Mouse (Mus musculus): ENCODE measurements at regions not wholly inside any gene's neighbourhood (a gene's known extent, or its start where the extent isn't known, plus 50 kb on each side); places are given as distances from the start of the nearest gene placed in this dataset.

DNA sequence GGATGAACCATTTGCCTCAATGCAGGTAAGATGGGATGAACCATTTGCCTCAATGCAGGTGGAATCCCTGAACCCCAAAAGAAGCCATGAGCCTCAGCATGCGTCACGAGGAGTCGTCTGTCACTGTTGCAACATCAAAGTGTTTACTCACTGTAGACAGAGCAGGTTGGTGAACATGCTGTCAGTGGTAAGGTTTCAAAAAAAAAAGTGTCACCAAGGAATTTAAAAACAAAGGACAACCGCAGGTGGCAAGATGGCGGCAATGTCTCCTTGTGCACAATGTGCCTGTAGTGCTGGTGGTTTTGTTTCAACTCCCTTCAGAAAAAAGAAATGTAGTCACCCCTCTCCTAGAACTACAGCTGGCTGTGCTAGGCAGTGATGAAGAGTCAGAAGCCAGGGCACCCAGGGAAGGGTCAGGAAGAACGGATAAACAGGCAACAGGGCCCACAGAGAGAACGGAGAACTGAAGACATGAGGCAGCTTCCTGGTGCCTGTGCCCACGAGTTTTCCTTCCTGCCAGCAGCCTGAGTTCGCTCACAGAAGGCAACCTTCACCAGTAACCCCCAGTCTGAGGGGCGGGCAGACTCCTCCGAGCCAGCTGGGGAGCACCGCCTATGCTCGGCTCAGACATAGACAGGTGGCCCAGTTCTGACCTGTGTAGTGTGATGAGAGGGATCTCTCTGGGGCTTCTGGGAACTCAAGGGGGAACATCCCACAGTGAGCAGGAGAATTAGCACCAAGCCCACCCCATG, 223.9 kb downstream of the Bcl11b start:
- WGBS = 85% methylated on average over 13 of the region's 13 CpGs
- Histone ChIP-seq H3K9ac (no peak overlapping the region), H3K36me3 (no peaks in the 10 kb centered on the region), H3K9me3 (replicated peaks) (no peaks in the 10 kb centered on the region), H3K4me1 (no peaks in the 10 kb centered on the region), H3K27me3 (no peaks in the 10 kb centered on the region), H3K4me2 (replicated peaks) (no peak overlapping the region), H3K27ac (no peak overlapping the region), H3K4me3 (no peak overlapping the region)
- no peak for ATAC-seq (ENCODE audit: low FRiP score)

DNA sequence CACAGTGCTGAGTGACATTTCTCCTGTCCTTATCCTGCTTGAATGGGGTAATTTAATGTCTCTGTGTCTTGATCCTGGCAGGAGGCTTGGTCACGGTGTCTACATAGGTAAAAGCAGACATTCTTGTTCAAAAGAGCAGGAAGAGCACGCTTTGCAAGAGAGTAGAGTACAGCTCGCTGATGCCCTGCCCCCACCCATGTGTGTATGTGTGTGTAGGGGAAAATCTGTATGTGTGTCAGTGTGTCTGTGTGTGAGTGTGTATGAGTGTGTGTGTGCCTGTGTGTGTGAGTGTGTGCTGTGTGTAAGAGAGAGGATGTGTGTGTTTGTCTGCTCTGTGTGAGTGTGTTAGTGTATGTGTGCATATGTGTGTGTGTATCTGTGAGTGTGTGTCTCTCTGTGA, 221.3 kb downstream of the Bcl11b start:
- H3K4me2 ChIP-seq (replicated peaks) = no peak overlapping the region
- 70% methylated on average over 3 of the region's 3 CpGs for WGBS
- H3K9ac ChIP-seq = no peak overlapping the region
- no peaks in the 10 kb centered on the region for H3K27me3 ChIP-seq
- no peak overlapping the region for H3K4me3 ChIP-seq
- H3K36me3 ChIP-seq = no peaks in the 10 kb centered on the region
- no peaks in the 10 kb centered on the region for H3K9me3 ChIP-seq (replicated peaks)
- no peak overlapping the region for H3K27ac ChIP-seq
- no peaks in the 10 kb centered on the region for H3K4me1 ChIP-seq
- ATAC-seq (ENCODE audit: low FRiP score) = no peak

GRCm38 (mm10) chr12:107783831-107784230, 219.6 kb downstream of the Bcl11b start:
- no peaks in the 10 kb centered on the region for H3K9me3 ChIP-seq (replicated peaks)
- 76% methylated on average over 7 of the region's 7 CpGs for WGBS
- ATAC-seq (ENCODE audit: low FRiP score) = no peak
- H3K36me3 ChIP-seq = no peaks in the 10 kb centered on the region
- H3K4me1 ChIP-seq = no peaks in the 10 kb centered on the region
- no peak overlapping the region for H3K4me2 ChIP-seq (replicated peaks)
- no peak overlapping the region for H3K27ac ChIP-seq
- H3K4me3 ChIP-seq = no peak overlapping the region
- no peak overlapping the region for H3K9ac ChIP-seq
- H3K27me3 ChIP-seq = no peaks in the 10 kb centered on the region

- Histone ChIP-seq H3K9me3 (replicated peaks) (no peaks in the 10 kb centered on the region), H3K4me1 (peaks cover 2% of the 10 kb centered on the region; the same call in 1 of the 2 replicates), H3K27ac (no peak overlapping the region), H3K4me3 (no peak overlapping the region), H3K36me3 (no peaks in the 10 kb centered on the region), H3K4me2 (replicated peaks) (no peak overlapping the region), H3K27me3 (no peaks in the 10 kb centered on the region), H3K9ac (no peak overlapping the region)
- 42% methylated on average over 6 of the region's 6 CpGs for WGBS
- ATAC-seq (ENCODE audit: low FRiP score) = no peak
Observed at GRCm38 (mm10) chr12:107789818-107790217, 213.6 kb downstream of the Bcl11b start.

DNA sequence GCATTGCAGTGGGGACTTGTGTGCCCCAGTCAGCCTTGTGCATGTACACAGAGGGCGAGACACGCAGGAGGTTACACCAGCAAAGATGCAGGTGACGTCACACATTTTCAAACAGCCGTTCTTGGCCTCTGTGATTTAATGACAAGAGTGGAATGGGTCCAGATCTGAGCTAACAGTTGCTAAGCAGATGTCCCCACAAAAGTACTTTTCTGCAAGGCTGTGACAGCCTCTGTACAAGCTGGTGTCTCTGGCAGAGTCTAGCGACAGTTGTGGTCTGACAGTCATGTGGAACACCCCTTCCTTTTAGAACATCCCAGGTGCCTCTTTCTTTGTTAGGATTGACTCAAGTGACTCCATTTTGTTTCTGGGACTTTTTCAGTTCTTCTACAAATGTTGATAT, 203.1 kb downstream of the Bcl11b start:
- H3K36me3 ChIP-seq = no peaks in the 10 kb centered on the region
- H3K27me3 ChIP-seq = no peaks in the 10 kb centered on the region
- no peak overlapping the region for H3K4me2 ChIP-seq (replicated peaks)
- H3K9ac ChIP-seq = no peak overlapping the region
- no peak overlapping the region for H3K4me3 ChIP-seq
- ATAC-seq (ENCODE audit: low FRiP score) = no peak
- peaks cover 6% of the 10 kb centered on the region; the same call in 1 of the 2 replicates for H3K4me1 ChIP-seq
- no peaks in the 10 kb centered on the region for H3K9me3 ChIP-seq (replicated peaks)
- WGBS = 88% methylated on average over 5 of the region's 5 CpGs
- no peak overlapping the region for H3K27ac ChIP-seq

- Histone ChIP-seq H3K27ac (no peak overlapping the region), H3K4me1 (peaks cover 13% of the 10 kb centered on the region), H3K27me3 (peaks cover 6% of the 10 kb centered on the region; the same call in 1 of the 2 replicates), H3K4me2 (replicated peaks) (no peak overlapping the region; the same call in 1 of the 2 replicates), H3K4me3 (no peak overlapping the region), H3K9ac (no peak overlapping the region), H3K9me3 (replicated peaks) (no peaks in the 10 kb centered on the region), H3K36me3 (no peaks in the 10 kb centered on the region)
- ATAC-seq (ENCODE audit: low FRiP score) = no peak
- WGBS = 32% methylated on average over 11 of the region's 11 CpGs
Observed at GRCm38 (mm10) chr12:107807634-107808033, 195.8 kb downstream of the Bcl11b start.

GRCm38 (mm10) chr12:107808158-107808715, 195.2 kb downstream of the Bcl11b start:
- Histone ChIP-seq H3K9ac (no peak overlapping the region), H3K4me1 (peaks cover 11% of the 10 kb centered on the region), H3K4me3 (no peak overlapping the region), H3K9me3 (replicated peaks) (no peaks in the 10 kb centered on the region), H3K27me3 (peaks cover 6% of the 10 kb centered on the region; the same call in 1 of the 2 replicates), H3K27ac (no peak overlapping the region), H3K4me2 (replicated peaks) (no peak overlapping the region), H3K36me3 (no peaks in the 10 kb centered on the region)
- ATAC-seq (ENCODE audit: low FRiP score) = no peak; the same call in 1 of the 2 replicates
- 55% methylated on average over 9 of the region's 9 CpGs for WGBS

GRCm38 (mm10) chr12:107811231-107811630, 192.2 kb downstream of the Bcl11b start:
- Histone ChIP-seq H3K9me3 (replicated peaks) (no peaks in the 10 kb centered on the region), H3K4me1 (peaks cover 11% of the 10 kb centered on the region), H3K4me2 (replicated peaks) (no peak overlapping the region), H3K9ac (no peak overlapping the region), H3K27ac (no peak overlapping the region), H3K36me3 (no peaks in the 10 kb centered on the region), H3K4me3 (no peak overlapping the region), H3K27me3 (peaks cover 6% of the 10 kb centered on the region; the same call in 1 of the 2 replicates)
- 36% methylated on average over 5 of the region's 5 CpGs for WGBS
- ATAC-seq (ENCODE audit: low FRiP score) = no peak

GRCm38 (mm10) chr12:107812549-107813335, 190.7 kb downstream of the Bcl11b start:
- no peaks in the 10 kb centered on the region for H3K27me3 ChIP-seq
- H3K4me1 ChIP-seq = peaks cover 9% of the 10 kb centered on the region
- no peak overlapping the region for H3K4me2 ChIP-seq (replicated peaks)
- H3K4me3 ChIP-seq = no peak overlapping the region
- no peak for ATAC-seq (ENCODE audit: low FRiP score)
- no peaks in the 10 kb centered on the region; the same call in 1 of the 2 replicates for H3K9me3 ChIP-seq (replicated peaks)
- no peak overlapping the region; the same call in 1 of the 2 replicates for H3K27ac ChIP-seq
- no peaks in the 10 kb centered on the region for H3K36me3 ChIP-seq
- 66% methylated on average over 14 of the region's 14 CpGs for WGBS
- no peak overlapping the region for H3K9ac ChIP-seq

- ATAC-seq (ENCODE audit: low FRiP score) = no peak
- H3K27me3 ChIP-seq = no peaks in the 10 kb centered on the region
- H3K4me3 ChIP-seq = no peak overlapping the region
- no peaks in the 10 kb centered on the region; the same call in 1 of the 2 replicates for H3K9me3 ChIP-seq (replicated peaks)
- H3K27ac ChIP-seq = no peak overlapping the region
- no peak overlapping the region for H3K4me2 ChIP-seq (replicated peaks)
- peaks cover 3% of the 10 kb centered on the region for H3K4me1 ChIP-seq
- no peaks in the 10 kb centered on the region for H3K36me3 ChIP-seq
- 85% methylated on average over 7 of the region's 7 CpGs for WGBS
- no peak overlapping the region for H3K9ac ChIP-seq
Observed at GRCm38 (mm10) chr12:107814926-107815325, 188.5 kb downstream of the Bcl11b start.

DNA sequence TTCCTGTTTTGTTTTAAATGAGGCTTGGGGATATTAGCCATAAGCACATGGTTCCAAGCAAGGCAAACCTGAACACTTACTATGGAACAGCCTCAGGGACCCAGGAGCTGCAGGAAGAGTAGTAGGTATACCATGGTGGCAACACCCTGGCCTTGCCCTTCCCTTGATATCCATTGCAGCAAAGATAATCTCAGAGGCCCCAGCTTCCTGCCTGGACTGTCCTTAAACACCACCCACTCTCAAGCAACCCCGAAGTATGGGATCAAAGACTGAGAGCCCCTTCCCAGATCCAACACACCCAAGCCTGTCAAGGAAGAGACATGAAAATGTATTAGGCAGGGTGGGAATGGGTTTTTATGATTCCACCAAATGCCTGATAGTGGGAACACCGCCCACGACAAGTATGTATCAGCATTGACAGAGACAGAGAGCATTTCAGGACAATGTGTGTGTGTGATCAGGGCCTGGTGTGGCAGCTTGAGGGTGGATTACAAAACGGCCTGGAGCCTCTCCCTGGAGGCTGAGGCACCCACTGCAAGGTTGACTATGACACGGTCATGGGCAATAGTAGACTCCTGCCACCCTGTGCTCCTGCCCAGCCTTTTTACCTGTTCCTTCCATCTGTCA, 179.5 kb downstream of the Bcl11b start:
- no peak for ATAC-seq (ENCODE audit: low FRiP score)
- Histone ChIP-seq H3K9me3 (replicated peaks) (no peaks in the 10 kb centered on the region), H3K27me3 (no peaks in the 10 kb centered on the region), H3K4me3 (no peak overlapping the region), H3K4me2 (replicated peaks) (no peak overlapping the region), H3K27ac (no peak overlapping the region), H3K36me3 (no peaks in the 10 kb centered on the region), H3K9ac (no peak overlapping the region), H3K4me1 (no peaks in the 10 kb centered on the region)
- 86% methylated on average over 5 of the region's 5 CpGs for WGBS

GRCm38 (mm10) chr12:107825921-107826320, 177.5 kb downstream of the Bcl11b start:
- Histone ChIP-seq H3K27me3 (no peaks in the 10 kb centered on the region), H3K4me2 (replicated peaks) (no peak overlapping the region), H3K9me3 (replicated peaks) (no peaks in the 10 kb centered on the region), H3K27ac (no peak overlapping the region), H3K4me1 (no peaks in the 10 kb centered on the region), H3K36me3 (no peaks in the 10 kb centered on the region), H3K9ac (no peak overlapping the region), H3K4me3 (no peak overlapping the region)
- no peak for ATAC-seq (ENCODE audit: low FRiP score)
- 88% methylated on average over 4 of the region's 4 CpGs for WGBS

Data from hindbrain, embryonic 12.5 days (tissue).